Mouse (Mus musculus) heart, embryonic 12.5 days (tissue): ENCODE results near the gene Fat3. TPM values are rescaled to one million over a fixed set of nuclear protein-coding genes. Genes with fewer than 3 reads are reported as not detected.

ENCODE experiments used
- ATAC-seq: fragments of 200-750 bp; cut with Nextera tagmentation; 2 replicates; pipeline ENCODE4 v1.8.0; 2017; ENCODE audit warnings: moderate TSS enrichment, moderate library complexity; ENCODE audit not compliant: insufficient number of reproducible peaks, low FRiP score
- H3K27ac ChIP-seq: fragments of 300-500 bp; sonication (generic); 2 replicates; pipeline ENCODE4 v1.5.1; 2016; ENCODE audit warnings: mild to moderate bottlenecking, moderate library complexity; ENCODE audit not compliant: poor library complexity, severe bottlenecking
- H3K27me3 ChIP-seq: fragments of 300-500 bp; sonication (generic); replicated peaks from 2 replicates; pipeline ENCODE4 v1.6.1; 2016; ENCODE audit warnings: mild to moderate bottlenecking, moderate library complexity
- H3K36me3 ChIP-seq: fragments of 300-500 bp; sonication (generic); 2 replicates; pipeline ENCODE4 v1.6.1; 2016; ENCODE audit warnings: mild to moderate bottlenecking, moderate library complexity
- H3K4me1 ChIP-seq: fragments of 300-500 bp; sonication (generic); replicated peaks from 2 replicates; pipeline ENCODE4 v1.6.1; 2016; ENCODE audit warnings: mild to moderate bottlenecking
- H3K4me2 ChIP-seq: fragments of 300-500 bp; sonication (generic); 2 replicates; pipeline ENCODE4 v1.6.1; 2016; ENCODE audit warnings: mild to moderate bottlenecking, moderate library complexity
- H3K4me3 ChIP-seq: fragments of 300-500 bp; sonication (generic); 2 replicates; pipeline ENCODE4 v1.5.1; 2016; ENCODE audit warnings: mild to moderate bottlenecking
- H3K9ac ChIP-seq: fragments of 300-500 bp; sonication (generic); 2 replicates; pipeline ENCODE4 v1.6.1; 2016; ENCODE audit warnings: mild to moderate bottlenecking, moderate library complexity
- H3K9me3 ChIP-seq: fragments of 300-500 bp; sonication (generic); replicated peaks from 2 replicates; pipeline ENCODE4 v1.6.1; 2016; ENCODE audit warnings: mild to moderate bottlenecking, moderate library complexity
- WGBS: fragments of 180-500 bp; shearing (Covaris S2); methylation state at CpG from one replicate; pipeline ENCODE4 v1.1.7; 2016; 5-methylcytosine and 5-hydroxymethylcytosine counted together
- polyA plus RNA-seq: library from polyadenylated mRNA; unstranded; fragments of >200 nt; fragmentation: Nextera tagmentation; extraction: Ambion mirVana; gene quantifications from 2 replicates; pipeline ENCODE4 v1.2.1, GENCODE M21; 2016

The Fat3 gene
- polyA plus RNA-seq, 1 experiment from 2014 or later = 1.5 TPM

- peak; percentile 93 for ATAC-seq
- Histone ChIP-seq H3K4me3 (no peak overlapping the region), H3K27ac (no peak overlapping the region), H3K36me3 (no peaks in the 10 kb centered on the region), H3K9me3 (no peaks in the 10 kb centered on the region), H3K4me2 (no peak overlapping the region), H3K9ac (no peak overlapping the region), H3K27me3 (no peaks in the 10 kb centered on the region), H3K4me1 (peaks cover 6% of the 10 kb centered on the region; the same call in 1 of the 2 replicates)
- 50% methylated on average over 2 of the region's 2 CpGs for WGBS
Measured at GRCm38 (mm10) chr9:16227398-16227797, 273.7 kb downstream of the Fat3 start.

DNA sequence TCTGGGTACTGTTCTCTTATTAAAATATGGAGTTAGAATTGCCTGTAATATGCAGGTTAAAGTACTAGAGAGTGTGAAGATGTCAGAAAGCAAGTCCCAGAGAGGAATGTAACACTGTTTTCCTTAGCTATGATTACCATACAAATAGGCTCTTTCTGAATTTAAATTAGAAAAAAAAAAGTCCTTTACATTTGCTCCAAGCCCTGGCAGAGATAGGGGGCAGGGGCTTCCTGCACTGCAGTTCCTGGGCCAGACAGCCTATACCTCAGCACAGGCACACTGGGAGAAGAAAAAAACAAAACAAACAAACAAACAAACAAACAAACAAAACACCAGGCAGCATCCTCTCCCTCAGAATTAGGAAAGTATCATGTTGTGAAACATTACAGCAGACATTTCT, 274.5 kb downstream of the Fat3 start:
- ATAC-seq = no peak

GRCm38 (mm10) chr9:16221885-16222284, 279.2 kb downstream of the Fat3 start:
- no peaks in the 10 kb centered on the region for H3K36me3 ChIP-seq
- H3K9ac ChIP-seq = no peak overlapping the region
- H3K4me1 ChIP-seq = no peaks in the 10 kb centered on the region
- ATAC-seq = no peak
- H3K4me2 ChIP-seq = no peak overlapping the region
- no peak overlapping the region for H3K4me3 ChIP-seq
- H3K9me3 ChIP-seq = no peaks in the 10 kb centered on the region
- 67% methylated on average over 5 of the region's 5 CpGs for WGBS
- no peak overlapping the region for H3K27ac ChIP-seq
- no peaks in the 10 kb centered on the region for H3K27me3 ChIP-seq

More for the DNA sequence above, 274.5 kb downstream of the Fat3 start:
- H3K36me3 ChIP-seq = no peaks in the 10 kb centered on the region
- H3K27ac ChIP-seq = no peak overlapping the region
- H3K4me3 ChIP-seq = no peak overlapping the region
- no peaks in the 10 kb centered on the region for H3K9me3 ChIP-seq
- H3K4me2 ChIP-seq = no peak overlapping the region
- no peaks in the 10 kb centered on the region for H3K27me3 ChIP-seq
- H3K9ac ChIP-seq = no peak overlapping the region
- peaks cover 6% of the 10 kb centered on the region; the same call in 1 of the 2 replicates for H3K4me1 ChIP-seq

DNA sequence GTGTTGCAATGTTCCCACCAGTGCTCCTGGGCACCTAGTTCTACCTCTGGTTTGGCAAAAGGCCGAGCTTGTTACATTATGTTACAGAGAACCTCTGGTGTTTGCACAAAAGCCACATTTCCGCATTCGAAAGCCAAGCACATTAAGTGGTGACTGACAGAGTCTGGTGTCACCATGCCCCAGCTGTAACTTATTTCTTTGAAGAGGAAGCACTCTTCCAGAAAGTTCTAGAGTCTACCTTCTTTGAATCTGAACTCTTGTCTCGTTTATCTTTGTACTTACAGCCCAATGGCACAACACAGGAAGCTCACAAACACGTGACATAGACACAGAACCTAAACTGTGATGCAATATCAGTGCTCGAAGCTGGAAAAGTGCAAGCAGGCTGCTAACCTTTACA, 284.9 kb downstream of the Fat3 start:
- H3K27me3 ChIP-seq = no peaks in the 10 kb centered on the region
- no peak overlapping the region for H3K9ac ChIP-seq
- H3K4me2 ChIP-seq = no peak overlapping the region
- peak overlapping the region; percentile 61; the same call in 1 of the 2 replicates for H3K27ac ChIP-seq
- H3K9me3 ChIP-seq = no peaks in the 10 kb centered on the region
- ATAC-seq = no peak
- peaks cover 34% of the 10 kb centered on the region for H3K4me1 ChIP-seq
- H3K4me3 ChIP-seq = no peak overlapping the region
- WGBS = 59% methylated on average over 6 of the region's 6 CpGs
- no peaks in the 10 kb centered on the region for H3K36me3 ChIP-seq

- Histone ChIP-seq H3K27me3 (no peaks in the 10 kb centered on the region), H3K4me1 (peaks cover 34% of the 10 kb centered on the region), H3K27ac (peak overlapping the region; percentile 61), H3K4me2 (no peak overlapping the region; the same call in 1 of the 2 replicates), H3K36me3 (no peaks in the 10 kb centered on the region), H3K9me3 (no peaks in the 10 kb centered on the region), H3K9ac (no peak overlapping the region), H3K4me3 (no peak overlapping the region)
- ATAC-seq = peak; percentile 96
- 21% methylated on average over 7 of the region's 7 CpGs for WGBS
Measured at GRCm38 (mm10) chr9:16214731-16215681, 286.1 kb downstream of the Fat3 start.

- Histone ChIP-seq H3K4me3 (no peak overlapping the region), H3K27ac (no peak overlapping the region), H3K9me3 (no peaks in the 10 kb centered on the region), H3K4me2 (no peak overlapping the region), H3K27me3 (no peaks in the 10 kb centered on the region), H3K9ac (no peak overlapping the region), H3K36me3 (no peaks in the 10 kb centered on the region), H3K4me1 (peaks cover 34% of the 10 kb centered on the region)
- 23% methylated on average over 1 of the region's 1 CpGs for WGBS
- no peak for ATAC-seq
Measured at GRCm38 (mm10) chr9:16213324-16213723, 287.8 kb downstream of the Fat3 start.

- WGBS = 24% methylated on average over 3 of the region's 3 CpGs
- ATAC-seq = no peak
Measured at GRCm38 (mm10) chr9:16212628-16213027, 288.5 kb downstream of the Fat3 start.

GRCm38 (mm10) chr9:16212163-16212562, 288.9 kb downstream of the Fat3 start:
- no peak overlapping the region for H3K4me3 ChIP-seq
- H3K9me3 ChIP-seq = no peaks in the 10 kb centered on the region
- no peak overlapping the region for H3K9ac ChIP-seq
- H3K4me2 ChIP-seq = no peak overlapping the region
- no peak for ATAC-seq
- no peaks in the 10 kb centered on the region for H3K36me3 ChIP-seq
- H3K4me1 ChIP-seq = peaks cover 34% of the 10 kb centered on the region
- 60% methylated on average over 4 of the region's 4 CpGs for WGBS
- no peak overlapping the region for H3K27ac ChIP-seq
- no peaks in the 10 kb centered on the region for H3K27me3 ChIP-seq

More at GRCm38 (mm10) chr9:16212628-16213027, 288.5 kb downstream of the Fat3 start:
- peaks cover 34% of the 10 kb centered on the region for H3K4me1 ChIP-seq
- no peak overlapping the region for H3K4me2 ChIP-seq
- H3K27me3 ChIP-seq = no peaks in the 10 kb centered on the region
- H3K27ac ChIP-seq = no peak overlapping the region
- H3K9me3 ChIP-seq = no peaks in the 10 kb centered on the region
- H3K36me3 ChIP-seq = no peaks in the 10 kb centered on the region
- no peak overlapping the region for H3K4me3 ChIP-seq
- no peak overlapping the region for H3K9ac ChIP-seq

DNA sequence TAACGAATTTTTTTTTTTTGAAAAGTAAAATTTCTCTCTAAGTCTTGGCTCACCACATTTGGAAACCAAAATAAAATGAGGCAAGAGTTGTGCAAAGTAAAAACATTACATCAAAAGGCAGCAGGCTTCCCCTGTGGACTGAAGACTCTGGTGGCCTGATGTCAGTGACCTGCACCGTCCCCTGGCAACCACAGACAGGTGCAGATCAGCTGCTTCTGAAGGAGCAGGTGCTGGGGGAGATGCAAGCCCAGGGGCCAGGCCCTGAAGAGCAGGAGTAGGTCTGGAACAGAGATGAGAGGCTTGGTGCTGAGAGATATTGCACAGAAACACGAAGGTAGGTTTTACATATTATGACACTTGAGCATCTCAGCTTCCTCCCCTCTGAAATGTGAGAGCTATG, 289.6 kb downstream of the Fat3 start:
- no peaks in the 10 kb centered on the region for H3K36me3 ChIP-seq
- H3K9me3 ChIP-seq = no peaks in the 10 kb centered on the region
- ATAC-seq = no peak
- H3K27ac ChIP-seq = no peak overlapping the region
- H3K4me2 ChIP-seq = no peak overlapping the region
- no peak overlapping the region for H3K4me3 ChIP-seq
- 66% methylated on average over 3 of the region's 3 CpGs for WGBS
- peaks cover 33% of the 10 kb centered on the region for H3K4me1 ChIP-seq
- H3K9ac ChIP-seq = no peak overlapping the region
- no peaks in the 10 kb centered on the region for H3K27me3 ChIP-seq

DNA sequence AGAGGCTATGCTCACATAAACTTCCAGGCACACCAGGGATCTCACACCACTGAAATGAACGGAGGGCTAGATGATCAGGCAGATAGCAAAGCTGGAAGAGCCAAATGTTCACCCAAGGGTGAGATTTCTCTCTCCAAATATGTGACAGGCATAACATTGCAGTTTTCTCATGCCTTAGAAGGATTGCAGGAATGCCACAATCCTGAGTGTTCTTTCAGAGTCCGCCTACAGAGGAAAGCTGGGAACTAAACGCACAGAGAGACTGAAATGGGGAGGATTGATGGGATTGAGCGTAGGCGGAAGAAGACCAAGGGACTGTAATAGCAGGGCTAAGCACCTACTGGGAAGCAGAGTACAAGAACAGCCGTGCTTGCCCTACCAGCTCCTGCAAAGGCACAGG, 298.8 kb downstream of the Fat3 start:
- H3K27me3 ChIP-seq = no peaks in the 10 kb centered on the region
- H3K27ac ChIP-seq = no peak overlapping the region
- H3K36me3 ChIP-seq = no peaks in the 10 kb centered on the region
- no peak overlapping the region for H3K9ac ChIP-seq
- no peak overlapping the region for H3K4me3 ChIP-seq
- 62% methylated on average over 6 of the region's 6 CpGs for WGBS
- H3K4me1 ChIP-seq = no peaks in the 10 kb centered on the region
- H3K9me3 ChIP-seq = no peaks in the 10 kb centered on the region
- ATAC-seq = no peak
- no peak overlapping the region for H3K4me2 ChIP-seq

- no peak overlapping the region for H3K27ac ChIP-seq
- 57% methylated on average over 1 of the region's 1 CpGs for WGBS
- no peaks in the 10 kb centered on the region for H3K9me3 ChIP-seq
- H3K4me3 ChIP-seq = no peak overlapping the region
- H3K4me1 ChIP-seq = no peaks in the 10 kb centered on the region
- no peaks in the 10 kb centered on the region for H3K27me3 ChIP-seq
- no peak overlapping the region for H3K4me2 ChIP-seq
- no peak overlapping the region for H3K9ac ChIP-seq
- no peaks in the 10 kb centered on the region for H3K36me3 ChIP-seq
- no peak for ATAC-seq
Measured at GRCm38 (mm10) chr9:16200948-16201347, 300.1 kb downstream of the Fat3 start.
